ENCODE assay signal across 8 mouse cellular contexts in genomic region chr8:121359131-121359981, GRCm38 (mm10).
DNase-seq lines count a peak whose midpoint lies in the region; ATAC-seq and TF ChIP-seq lines count a peak whose summit lies in the region.

No protein-coding gene starts in this region.

- peaks cover 15% of the 10 kb centered on the region for H3K4me1 ChIP-seq in E14TG2a.4 (replicated peaks; ENCODE audit: low read depth, low read length)
- H3K4me1 ChIP-seq in limb, embryonic 13.5 days = peaks cover 35% of the 10 kb centered on the region

- WGBS in limb, embryonic 13.5 days = 7% methylated on average over 20 of the region's 20 CpGs

- H3K27me3 ChIP-seq in E14TG2a.4 (ENCODE audit: insufficient read depth, low read length) = peaks cover 5% of the 10 kb centered on the region; the same call in 1 of the 2 replicates
- H3K27me3 ChIP-seq in limb, embryonic 13.5 days = peaks cover 51% of the 10 kb centered on the region

- peak overlapping the region; percentile 30; the same call in 1 of the 2 replicates for H3K4me2 ChIP-seq in limb, embryonic 13.5 days (replicated peaks)

- no peaks in the 10 kb centered on the region for H3K9me3 ChIP-seq in E14TG2a.4 (ENCODE audit: low read length)
- 0 out of 2 replicates have a peak, but pooled peaks cover 4% of the 10 kb centered on the region for H3K9me3 ChIP-seq in limb, embryonic 13.5 days

- H3K36me3 ChIP-seq in E14TG2a.4 (ENCODE audit: insufficient read depth, low read length) = no peaks in the 10 kb centered on the region
- H3K36me3 ChIP-seq in limb, embryonic 13.5 days = no peaks in the 10 kb centered on the region

- ATAC-seq in limb, embryonic 13.5 days (ENCODE audit: low FRiP score, low read depth) = peak; percentile 35; the same call in 1 of the 2 replicates
- no peak for ATAC-seq in cerebellum, adult (ENCODE audit: insufficient number of reproducible peaks, low FRiP score, low TSS enrichment)

- peak overlapping the region; percentile 41 for H3K4me3 ChIP-seq in E14TG2a.4 (replicated peaks; ENCODE audit: low read length)
- H3K4me3 ChIP-seq in limb, embryonic 13.5 days = no peak overlapping the region

- no peak overlapping the region for H3K27ac ChIP-seq in limb, embryonic 13.5 days

- no peak overlapping the region for H3K9ac ChIP-seq in limb, embryonic 13.5 days

- no peak for TF ChIP-seq CTCF in E14TG2a.4 (conservative IDR thresholded peaks at IDR 0.05; ENCODE audit: low read length)

- DNase-seq in MN1 (ENCODE audit: low spot score) = peak; percentile 91
- DNase-seq in forelimb bud, embryonic 11.5 days (ENCODE audit: low read depth, low spot score) = peak; percentile 66
- no peak for DNase-seq in cerebellum, adult 9-10 months
- DNase-seq in urinary bladder, adult 2 months (ENCODE audit: low spot score) = no peak
- DNase-seq in thymus, postnatal 4 days = no peak

Comparison
In these comparisons a context has a peak if more than half of its experiments do, and no peak if none do; other contexts are left out.
1. DNase-seq: peak in MN1 (single experiment) and forelimb bud, embryonic 11.5 days (single experiment); none in cerebellum, adult 9-10 months (single experiment), urinary bladder, adult 2 months (single experiment) and thymus, postnatal 4 days (single experiment).